Mouse (Mus musculus): ENCODE data around the gene Tesmin.

Tesmin gene

GRCm38 (mm10) chr19:3388629-3389057 is at the start of gene Tesmin:
Gene Tesmin, plus strand, starts transcription at chr19:3388857.
- DNase-seq (ENCODE audit: low spot score in 2 of 2), result peak; percentile 91 to 94

DNA sequence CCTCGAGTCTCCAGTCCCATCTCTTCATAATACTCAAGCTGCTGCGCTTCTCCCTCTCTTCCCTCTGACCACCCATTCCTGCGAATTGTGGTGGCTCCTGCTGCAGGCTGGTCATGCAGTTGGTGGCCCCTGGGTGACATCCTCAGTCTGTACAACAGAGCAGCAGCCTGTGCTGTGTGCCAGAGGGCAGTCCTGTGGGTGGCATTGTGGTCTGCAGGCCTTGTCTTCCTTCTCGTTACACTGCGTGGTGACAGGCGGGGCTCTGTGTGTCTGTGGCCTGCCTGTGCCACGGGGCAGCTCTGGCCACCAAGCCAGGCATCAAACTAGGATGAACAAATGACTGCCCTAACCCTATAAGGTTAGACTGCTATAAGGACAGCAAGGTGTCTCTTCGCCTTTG is 49.5 kb upstream of the Tesmin start:
- no peak for DNase-seq (ENCODE audit: low spot score in 2 of 2)

DNA sequence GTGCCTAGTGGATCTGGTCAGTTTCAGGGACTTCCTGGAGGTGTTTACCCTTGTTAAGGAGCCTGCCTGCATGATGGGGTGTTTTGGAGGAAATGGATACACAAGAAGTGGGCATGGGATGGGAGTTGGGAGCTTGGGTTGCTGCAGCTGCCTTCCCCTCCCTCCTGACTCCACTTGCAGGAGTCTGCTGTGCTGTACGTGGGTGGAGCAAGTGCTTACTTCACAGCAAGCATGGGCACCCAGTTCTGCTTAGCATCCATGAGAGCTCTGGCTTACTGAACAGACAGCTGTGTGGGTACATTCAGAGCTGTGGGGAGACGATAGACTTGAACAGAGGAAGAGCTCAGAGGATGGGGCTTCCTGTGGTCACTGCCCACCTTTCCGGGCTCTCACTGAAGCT is 47.6 kb upstream of the Tesmin start:
- DNase-seq (ENCODE audit: low spot score in 2 of 2), result no peak

- DNase-seq (ENCODE audit: low spot score in 2 of 2), result no peak
These were observed 44.7 kb upstream of the Tesmin start for GRCm38 (mm10) chr19:3343929-3344328.

DNA sequence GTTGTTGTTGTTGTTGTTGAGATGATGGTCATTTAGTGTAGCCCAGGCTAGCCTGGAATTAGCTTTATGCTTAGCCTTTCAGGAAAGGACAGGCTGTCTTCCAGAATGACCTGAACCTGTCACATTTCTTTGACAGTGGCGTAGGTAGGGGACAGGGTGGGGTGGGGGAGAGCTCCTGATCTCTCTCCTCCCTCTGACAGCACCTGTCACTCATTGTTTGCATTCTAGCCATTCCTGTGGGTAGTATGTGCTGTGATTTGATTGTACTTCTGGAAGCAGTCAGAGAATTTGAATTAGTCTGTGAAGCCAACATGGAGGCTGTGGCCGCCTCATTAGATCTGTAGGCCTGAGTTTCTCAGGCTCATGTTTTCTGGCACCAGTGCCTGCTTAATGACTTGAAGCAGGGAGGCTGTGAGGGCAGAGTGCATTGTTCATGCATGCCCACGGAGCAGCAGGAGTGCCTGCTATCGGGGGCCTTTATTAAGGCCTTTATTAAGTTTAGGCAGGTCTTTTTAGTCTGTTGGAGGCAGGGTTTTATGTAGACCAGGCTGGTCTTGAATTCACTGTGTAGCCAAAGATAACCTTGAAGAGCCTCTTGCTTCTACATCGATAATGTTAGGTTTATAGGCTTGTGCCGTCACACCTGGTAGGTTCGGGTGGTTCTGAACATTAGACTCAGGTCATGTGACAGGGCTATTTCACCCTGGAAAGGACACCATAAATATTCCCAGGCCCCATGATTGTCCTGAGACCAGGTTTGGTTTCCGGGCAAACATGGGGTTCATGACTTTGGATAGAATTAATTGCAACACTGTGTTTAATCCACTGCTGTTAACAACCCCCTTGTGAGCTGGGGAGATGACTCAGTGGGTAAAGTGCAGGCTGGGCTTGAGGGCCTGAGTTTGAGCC is 43.8 kb upstream of the Tesmin start:
- no peak for DNase-seq (ENCODE audit: low spot score in 2 of 2)

DNA sequence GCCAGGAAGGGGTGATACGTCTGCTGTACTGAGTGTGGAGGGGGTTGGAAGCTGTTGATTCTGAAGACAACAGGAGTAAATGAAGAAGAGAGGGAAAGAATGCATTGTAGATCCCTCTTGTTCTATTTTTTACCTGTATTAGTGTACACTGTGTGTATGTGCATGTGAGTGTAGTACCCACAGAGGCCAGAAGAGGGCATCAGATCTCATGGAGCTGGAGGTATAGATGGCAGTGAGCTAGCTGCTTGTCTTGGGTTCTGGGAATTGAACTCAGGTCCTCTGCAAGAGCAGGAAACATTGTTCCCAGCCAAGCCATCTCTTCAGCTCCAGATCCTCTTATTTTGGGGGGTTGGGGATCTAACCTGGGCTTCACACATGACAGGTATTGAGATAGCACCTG is 40.9 kb upstream of the Tesmin start:
- DNase-seq (ENCODE audit: low spot score in 2 of 2), result no peak

GRCm38 (mm10) chr19:3353415-3354111 is 35.1 kb upstream of the Tesmin start:
- peak; percentile 62 for DNase-seq (ENCODE audit: low spot score in 2 of 2)

GRCm38 (mm10) chr19:3355096-3355495 is 33.6 kb upstream of the Tesmin start:
- DNase-seq (ENCODE audit: low spot score in 2 of 2), result peak in 1 of 2 experiments; percentile 35

- no peak for DNase-seq (ENCODE audit: low spot score in 2 of 2)
These were observed 32.1 kb upstream of the Tesmin start for GRCm38 (mm10) chr19:3356516-3356915.

DNA sequence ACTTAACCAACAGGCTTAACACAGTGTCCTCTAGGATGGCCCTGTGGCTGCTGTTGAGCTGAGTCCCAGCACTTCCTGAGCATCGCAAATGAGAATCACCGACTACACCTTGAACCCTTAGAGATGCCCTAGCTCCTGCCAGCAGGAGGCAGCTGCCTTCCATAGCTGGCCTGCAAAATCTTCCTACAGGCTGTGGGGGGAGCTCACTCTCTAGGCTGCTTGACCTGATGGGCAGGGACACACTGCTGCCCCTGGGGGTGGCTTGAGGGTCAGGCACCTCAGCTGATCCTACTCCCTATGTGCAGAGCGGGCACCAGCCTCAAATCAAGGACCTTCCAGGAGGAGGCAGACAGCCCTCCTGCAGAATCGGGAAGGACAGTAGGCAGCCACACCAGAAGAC is 31.0 kb upstream of the Tesmin start:
- no peak for DNase-seq (ENCODE audit: low spot score in 2 of 2)

GRCm38 (mm10) chr19:3359841-3360588 is 28.6 kb upstream of the Tesmin start:
- no peak for DNase-seq (ENCODE audit: low spot score in 2 of 2)

DNA sequence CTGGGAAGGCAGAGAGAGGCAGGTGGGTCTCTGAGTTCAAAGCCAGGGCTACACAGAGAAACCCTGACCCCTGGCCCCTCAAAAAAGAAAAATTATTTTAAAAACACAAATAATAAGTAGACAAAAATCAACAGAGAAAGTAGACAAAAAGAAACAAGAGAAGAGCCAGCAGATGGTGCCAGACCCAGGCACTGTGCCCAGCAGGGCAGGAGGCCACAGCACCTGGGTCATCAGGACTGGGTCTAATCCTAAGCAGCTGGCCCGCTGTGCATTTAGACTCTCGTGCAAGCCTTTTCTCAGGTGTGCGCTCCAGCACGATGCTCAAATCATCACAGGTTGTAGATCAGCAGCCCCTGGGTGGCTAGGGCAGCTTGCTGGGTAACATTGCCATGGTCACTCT is 25.1 kb upstream of the Tesmin start:
- DNase-seq (ENCODE audit: low spot score in 2 of 2), result no peak

DNA sequence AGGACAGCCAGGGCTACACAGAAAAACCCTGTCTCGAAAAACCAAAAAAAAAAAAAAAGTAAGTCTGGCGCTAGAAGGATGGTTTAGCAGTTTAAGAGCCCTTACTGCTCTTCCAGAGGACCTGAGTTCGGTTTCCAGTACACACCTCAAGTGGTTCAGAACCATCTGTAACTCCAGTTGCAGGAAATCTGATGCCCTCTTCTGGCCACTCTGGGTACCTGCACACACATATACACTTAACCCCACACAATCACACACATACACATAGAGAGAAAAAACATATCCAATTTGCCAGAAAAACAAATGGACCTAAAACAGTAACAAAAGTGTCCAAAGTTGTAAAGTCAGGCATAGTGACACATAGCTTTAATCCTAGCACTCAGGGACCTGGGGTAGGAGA is 23.6 kb upstream of the Tesmin start:
- DNase-seq (ENCODE audit: low spot score in 2 of 2), result no peak

DNA sequence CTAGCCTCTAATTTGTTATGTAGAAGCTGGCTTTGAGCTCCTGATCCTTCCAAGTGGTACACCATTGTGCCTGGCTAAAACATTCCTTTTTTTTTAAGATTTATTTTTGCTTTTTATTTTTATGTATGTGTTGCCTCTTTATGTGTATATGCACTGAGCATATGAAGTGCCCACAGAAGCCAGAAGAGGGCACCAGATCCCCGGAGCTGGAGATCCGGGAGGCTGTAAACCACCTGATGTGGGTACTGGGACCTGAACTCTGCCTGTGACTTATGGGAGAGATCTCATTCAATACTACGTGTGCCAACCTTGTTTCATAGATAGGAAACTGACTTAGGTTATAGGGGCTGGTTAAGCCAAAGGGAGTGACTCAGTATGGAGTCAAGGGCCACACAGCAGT is 20.4 kb upstream of the Tesmin start:
- DNase-seq (ENCODE audit: low spot score in 2 of 2), result no peak

DNA sequence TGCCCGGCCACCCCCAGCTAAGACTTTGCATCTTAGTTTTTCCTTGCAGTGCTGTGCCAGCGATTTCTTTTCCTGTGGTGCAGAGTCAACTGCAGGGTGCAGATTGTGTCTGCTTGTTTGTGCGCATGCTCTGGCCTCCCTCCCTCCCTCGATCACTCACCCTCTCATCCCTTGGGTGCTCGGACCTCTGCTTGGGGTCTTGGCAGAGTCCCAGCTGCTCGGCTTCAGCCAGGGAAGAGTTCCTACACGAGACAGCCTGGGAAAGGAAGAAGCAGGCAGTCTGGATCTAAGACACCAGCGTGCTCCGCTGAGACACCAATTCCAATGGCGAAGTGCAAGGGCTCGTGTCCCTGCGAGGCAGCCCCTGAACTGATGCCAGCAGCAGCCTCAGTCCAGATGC is 15.3 kb upstream of the Tesmin start:
- no peak for DNase-seq (ENCODE audit: low spot score in 2 of 2)

DNA sequence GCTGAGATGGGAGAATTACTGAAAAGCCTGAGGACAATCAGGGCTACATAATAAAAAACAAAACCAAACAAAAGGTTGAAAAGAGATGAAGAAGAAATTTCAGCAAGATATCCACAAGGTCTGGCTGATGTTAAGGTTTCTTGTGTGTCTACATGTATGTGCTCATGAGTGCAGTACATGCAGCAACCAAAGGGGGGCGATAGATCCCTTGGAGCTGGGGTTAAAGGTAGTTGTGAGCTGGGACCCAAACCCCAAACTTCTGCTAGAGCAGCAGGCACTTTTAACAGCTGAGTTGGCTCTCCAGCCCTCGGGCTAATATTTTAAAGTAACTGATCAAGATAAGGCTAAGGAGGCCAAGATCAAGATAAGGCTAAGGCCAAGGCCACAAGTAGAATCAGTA is 14.6 kb upstream of the Tesmin start:
- DNase-seq (ENCODE audit: low spot score in 2 of 2), result no peak

DNA sequence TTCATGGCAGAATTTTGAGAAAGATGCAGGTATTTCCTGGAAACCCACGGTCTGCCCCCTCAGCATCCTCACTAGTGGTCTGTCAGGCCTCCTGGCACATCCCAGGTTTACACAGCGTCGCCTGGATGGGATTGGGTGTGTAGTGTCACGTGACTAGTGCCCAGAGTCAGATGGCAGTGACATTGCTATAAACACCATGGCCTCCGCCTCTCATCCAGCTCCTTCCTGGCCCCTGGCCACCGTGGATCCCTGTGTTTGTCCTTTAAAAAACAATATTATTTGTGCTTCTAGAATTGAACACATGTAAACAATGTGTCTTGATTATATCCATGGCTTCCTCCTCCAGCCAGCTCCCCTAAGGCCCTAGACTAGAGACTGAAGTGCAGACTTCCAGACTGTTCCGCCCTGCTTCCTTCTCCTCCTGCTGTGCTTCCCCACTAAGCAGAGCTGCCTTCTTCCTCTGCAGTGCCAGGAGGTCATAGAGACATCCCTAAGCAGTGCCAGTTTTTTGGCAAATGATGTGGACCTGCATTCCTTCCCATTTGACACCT is 12.6 kb upstream of the Tesmin start:
- DNase-seq (ENCODE audit: low spot score in 2 of 2), result no peak

- no peak for DNase-seq (ENCODE audit: low spot score in 2 of 2)
These were observed 11.5 kb upstream of the Tesmin start for GRCm38 (mm10) chr19:3376966-3377715.

- no peak for DNase-seq (ENCODE audit: low spot score in 2 of 2)
These were observed 10.0 kb upstream of the Tesmin start for GRCm38 (mm10) chr19:3378614-3379013.

- no peak for DNase-seq (ENCODE audit: low spot score in 2 of 2)
These were observed 596 bp upstream of the Tesmin start for GRCm38 (mm10) chr19:3388061-3388460.

DNA sequence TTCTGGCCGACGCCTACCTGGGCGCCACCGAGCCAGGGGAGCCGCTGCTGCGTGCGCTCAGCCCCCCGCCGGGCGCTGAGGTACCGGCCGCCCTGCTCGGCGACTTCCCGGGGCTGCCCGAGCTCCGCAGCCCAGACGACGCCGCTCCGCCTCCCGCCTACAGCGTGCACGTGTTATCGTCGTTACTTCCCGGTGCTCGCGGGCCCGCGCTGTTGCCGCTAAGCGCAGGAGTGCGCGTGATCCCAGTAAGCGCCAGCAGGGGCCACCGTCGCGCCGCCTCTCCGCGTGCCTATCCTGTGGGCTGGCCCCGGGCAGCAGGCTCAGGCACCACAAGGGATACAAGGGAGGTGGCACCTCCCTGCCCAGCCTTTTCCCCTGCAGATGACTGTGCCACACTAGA is 432 bp downstream of the Tesmin start:
- DNase-seq (ENCODE audit: low spot score in 2 of 2), result peak; percentile 91 to 92

Measured in right cerebral cortex, postnatal 10 days (tissue).